Mouse (Mus musculus): ENCODE data around the gene Sepsecs. TPM values are rescaled to one million over a fixed set of nuclear protein-coding genes. Genes with fewer than 3 reads are reported as not detected.

Gene Sepsecs
- polyA plus RNA-seq, 1 experiment from 2014 or later: 10.1 TPM

DNA sequence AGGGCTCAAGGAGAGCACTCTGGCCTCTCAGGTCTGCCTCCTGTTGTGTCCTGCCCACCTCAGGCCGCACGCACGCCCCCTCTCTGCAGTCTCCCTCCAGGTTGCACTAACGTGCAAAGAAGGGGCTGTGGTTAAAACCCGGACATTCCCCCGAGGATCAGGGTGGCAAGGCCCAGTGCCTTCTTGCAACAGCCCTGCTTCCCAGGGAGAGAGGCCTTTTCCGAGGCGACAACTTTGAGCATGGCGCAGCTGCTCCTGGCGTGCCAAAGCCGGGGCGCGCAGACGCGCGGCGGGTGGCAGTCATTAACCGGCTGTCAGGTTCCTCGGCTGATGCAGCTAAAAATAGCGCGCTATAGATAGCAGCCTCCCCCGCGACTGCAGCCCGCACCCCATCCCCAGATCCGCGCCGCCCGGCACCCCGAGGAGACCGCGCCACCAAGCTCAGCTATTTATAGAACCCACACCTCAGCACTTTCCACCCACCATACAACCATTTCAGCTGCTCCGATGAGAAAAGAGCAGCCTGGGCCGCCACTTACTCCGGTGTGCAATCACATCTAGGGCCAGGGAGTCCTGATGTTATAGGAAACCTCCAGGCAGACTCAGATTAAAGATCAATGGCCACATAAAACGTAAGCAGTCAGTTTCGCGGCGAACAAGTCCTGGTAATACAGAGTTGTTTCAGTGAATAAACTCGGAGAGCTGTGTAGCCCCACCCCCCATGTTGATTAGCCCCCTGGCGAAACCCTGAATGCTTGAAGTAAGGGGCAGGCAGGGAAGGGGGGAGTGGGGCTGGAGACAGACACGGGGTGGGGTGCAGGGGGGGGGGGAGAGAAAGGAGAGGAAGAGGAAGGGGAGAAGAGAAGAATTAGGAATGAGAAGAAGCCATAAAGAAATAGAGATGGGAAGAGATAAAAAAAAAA is 50.9 kb downstream of the Sepsecs start:
- H3K4me2 ChIP-seq: peak overlapping the region; percentile 63
- no peak overlapping the region for H3K27ac ChIP-seq
- H3K4me1 ChIP-seq: peaks cover 33% of the 10 kb centered on the region
- no peak overlapping the region for H3K9ac ChIP-seq
- H3K36me3 ChIP-seq: no peaks in the 10 kb centered on the region
- peaks cover 30% of the 10 kb centered on the region for H3K27me3 ChIP-seq (replicated peaks)
- H3K4me3 ChIP-seq: peak overlapping the region; percentile 27
- H3K9me3 ChIP-seq (replicated peaks): no peaks in the 10 kb centered on the region
- ATAC-seq: no peak
- WGBS (ENCODE audit: insufficient replicate concordance): 2% methylated on average over 41 of the region's 41 CpGs

GRCm38 (mm10) chr5:52617711-52618347 is 51.7 kb downstream of the Sepsecs start:
- Histone ChIP-seq H3K9me3 (replicated peaks) (no peaks in the 10 kb centered on the region), H3K4me1 (peaks cover 33% of the 10 kb centered on the region), H3K9ac (no peak overlapping the region), H3K27ac (no peak overlapping the region), H3K36me3 (no peaks in the 10 kb centered on the region), H3K4me3 (peak overlapping the region; percentile 27), H3K27me3 (replicated peaks) (peaks cover 30% of the 10 kb centered on the region), H3K4me2 (peak overlapping the region; percentile 63)
- WGBS (ENCODE audit: insufficient replicate concordance): 44% methylated on average over 9 of the region's 9 CpGs
- no peak for ATAC-seq

GRCm38 (mm10) chr5:52616549-52616948 is 53.0 kb downstream of the Sepsecs start:
- Histone ChIP-seq H3K36me3 (no peaks in the 10 kb centered on the region), H3K4me1 (peaks cover 33% of the 10 kb centered on the region), H3K9me3 (replicated peaks) (no peaks in the 10 kb centered on the region), H3K4me2 (no peak overlapping the region), H3K27ac (no peak overlapping the region), H3K27me3 (replicated peaks) (peaks cover 30% of the 10 kb centered on the region), H3K4me3 (no peak overlapping the region), H3K9ac (no peak overlapping the region)
- ATAC-seq: no peak
- 8% methylated on average over 2 of the region's 2 CpGs for WGBS (ENCODE audit: insufficient replicate concordance)

DNA sequence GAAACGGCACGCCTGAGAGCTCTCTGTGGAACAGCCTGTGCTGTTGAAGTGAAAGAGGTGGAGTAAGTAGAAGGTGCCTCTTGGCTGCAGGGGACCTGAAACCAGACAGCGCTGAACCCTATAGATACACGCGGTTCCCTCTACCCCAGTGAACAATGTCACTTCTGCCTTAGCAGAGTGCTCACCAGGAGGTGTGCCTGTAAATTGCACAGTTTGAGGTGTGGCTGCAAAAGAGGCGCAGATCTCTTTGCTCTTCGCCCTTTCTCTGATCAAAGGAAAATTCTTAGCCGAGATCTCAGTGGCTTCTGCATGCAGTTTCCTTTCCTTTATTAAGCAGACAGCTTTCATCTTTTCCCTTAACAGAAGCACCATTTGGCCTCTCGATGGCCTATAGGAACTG is 54.1 kb downstream of the Sepsecs start:
- Histone ChIP-seq H3K27me3 (replicated peaks) (peaks cover 30% of the 10 kb centered on the region), H3K4me3 (no peak overlapping the region), H3K9me3 (replicated peaks) (no peaks in the 10 kb centered on the region), H3K9ac (no peak overlapping the region), H3K36me3 (no peaks in the 10 kb centered on the region), H3K27ac (no peak overlapping the region), H3K4me2 (no peak overlapping the region), H3K4me1 (peaks cover 33% of the 10 kb centered on the region)
- no peak for ATAC-seq
- 56% methylated on average over 9 of the region's 9 CpGs for WGBS (ENCODE audit: insufficient replicate concordance)

- no peak overlapping the region for H3K9ac ChIP-seq
- H3K27me3 ChIP-seq (replicated peaks): peaks cover 24% of the 10 kb centered on the region
- H3K9me3 ChIP-seq (replicated peaks): no peaks in the 10 kb centered on the region
- ATAC-seq: peak; percentile 82
- H3K4me3 ChIP-seq: no peak overlapping the region
- peaks cover 33% of the 10 kb centered on the region for H3K4me1 ChIP-seq
- no peak overlapping the region for H3K27ac ChIP-seq
- 41% methylated on average over 4 of the region's 4 CpGs for WGBS (ENCODE audit: insufficient replicate concordance)
- H3K36me3 ChIP-seq: no peaks in the 10 kb centered on the region
- H3K4me2 ChIP-seq: 0 out of 2 replicates have a peak overlapping the region, but pooled peaks have one; percentile 6
Measured at GRCm38 (mm10) chr5:52614686-52615085, 54.8 kb downstream of the Sepsecs start.

DNA sequence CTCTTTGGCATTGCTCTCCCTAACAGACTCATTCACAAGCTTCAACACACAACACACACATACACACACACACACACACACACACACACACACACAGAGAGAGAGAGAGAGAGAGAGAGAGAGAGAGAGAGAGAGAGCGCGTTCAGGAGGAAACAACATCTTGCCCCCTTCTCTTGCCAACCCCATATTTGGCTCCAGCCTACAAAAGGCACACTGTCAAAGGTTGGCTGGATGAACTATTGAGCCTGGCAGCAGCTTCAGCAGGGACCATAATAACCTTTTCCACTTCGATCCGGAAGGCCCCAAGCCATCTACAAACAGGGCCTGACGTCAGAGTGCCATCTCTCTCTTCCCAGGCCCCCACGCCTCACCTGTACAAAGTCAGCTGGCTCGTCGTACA is 56.7 kb downstream of the Sepsecs start:
- Histone ChIP-seq H3K36me3 (no peaks in the 10 kb centered on the region), H3K4me2 (no peak overlapping the region), H3K27ac (no peak overlapping the region), H3K4me3 (no peak overlapping the region), H3K9ac (no peak overlapping the region), H3K4me1 (peaks cover 21% of the 10 kb centered on the region), H3K9me3 (replicated peaks) (0 out of 2 replicates have a peak, but pooled peaks cover under 1% of the 10 kb centered on the region), H3K27me3 (replicated peaks) (peaks cover 11% of the 10 kb centered on the region)
- 78% methylated on average over 8 of the region's 8 CpGs for WGBS (ENCODE audit: insufficient replicate concordance)
- ATAC-seq: no peak

GRCm38 (mm10) chr5:52611315-52611895 is 58.1 kb downstream of the Sepsecs start:
- H3K4me2 ChIP-seq: no peak overlapping the region
- no peaks in the 10 kb centered on the region for H3K27me3 ChIP-seq (replicated peaks)
- peaks cover 20% of the 10 kb centered on the region for H3K4me1 ChIP-seq
- ATAC-seq: no peak
- 0 out of 2 replicates have a peak, but pooled peaks cover 6% of the 10 kb centered on the region for H3K9me3 ChIP-seq (replicated peaks)
- no peak overlapping the region for H3K4me3 ChIP-seq
- no peaks in the 10 kb centered on the region for H3K36me3 ChIP-seq
- H3K27ac ChIP-seq: no peak overlapping the region
- no peak overlapping the region for H3K9ac ChIP-seq
- 65% methylated on average over 10 of the region's 10 CpGs for WGBS (ENCODE audit: insufficient replicate concordance)

DNA sequence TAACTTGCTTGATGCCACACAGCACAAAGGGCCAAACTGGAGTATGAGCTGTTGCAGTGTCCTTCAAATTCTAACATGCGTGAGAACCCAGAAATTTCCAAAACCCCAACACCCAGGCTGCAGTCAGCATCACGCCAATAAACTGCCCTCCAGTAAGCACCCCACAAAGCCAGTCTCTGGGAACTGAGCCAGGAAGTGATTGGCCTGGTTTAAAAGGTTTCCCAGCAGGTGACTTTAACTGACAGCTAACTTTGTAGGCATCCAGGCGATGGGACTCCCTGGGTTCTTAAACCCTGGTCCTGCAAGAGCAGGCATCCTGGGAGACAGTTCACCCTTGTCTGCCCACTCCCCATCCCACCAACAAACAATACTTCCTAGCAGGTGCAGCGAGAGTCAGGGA is 59.2 kb downstream of the Sepsecs start:
- Histone ChIP-seq H3K4me3 (no peak overlapping the region), H3K27me3 (replicated peaks) (no peaks in the 10 kb centered on the region), H3K36me3 (no peaks in the 10 kb centered on the region), H3K4me2 (no peak overlapping the region), H3K9me3 (replicated peaks) (0 out of 2 replicates have a peak, but pooled peaks cover 6% of the 10 kb centered on the region), H3K4me1 (peaks cover 11% of the 10 kb centered on the region), H3K9ac (no peak overlapping the region), H3K27ac (no peak overlapping the region)
- no peak for ATAC-seq
- 60% methylated on average over 4 of the region's 4 CpGs for WGBS (ENCODE audit: insufficient replicate concordance)

GRCm38 (mm10) chr5:52609672-52610071 is 59.8 kb downstream of the Sepsecs start:
- WGBS (ENCODE audit: insufficient replicate concordance): 68% methylated on average over 10 of the region's 10 CpGs

DNA sequence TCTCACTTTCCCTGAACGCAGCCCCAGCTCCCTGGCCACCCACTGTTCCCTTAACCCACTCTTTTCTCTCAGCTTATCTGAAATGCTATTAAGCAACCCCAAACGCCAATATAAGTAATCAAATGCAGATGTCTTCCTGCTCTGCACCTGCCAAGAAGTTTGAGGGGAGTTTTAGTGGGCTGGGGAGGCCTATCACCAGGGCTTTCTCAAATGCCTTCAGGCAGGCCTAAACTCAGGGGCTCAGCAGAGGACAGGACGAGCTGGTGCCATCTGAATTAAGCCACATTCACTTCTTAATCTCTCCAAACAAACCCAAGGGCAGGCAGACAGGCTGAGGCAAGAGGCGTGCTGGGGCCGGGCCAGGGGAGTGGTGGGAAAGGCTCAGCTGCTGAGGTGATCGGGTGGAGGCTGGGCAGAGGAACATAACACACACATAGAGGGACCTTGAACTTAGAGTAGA is 64.9 kb downstream of the Sepsecs start:
- no peaks in the 10 kb centered on the region for H3K4me1 ChIP-seq
- H3K27me3 ChIP-seq (replicated peaks): no peaks in the 10 kb centered on the region
- H3K4me2 ChIP-seq: no peak overlapping the region
- no peak overlapping the region for H3K4me3 ChIP-seq
- WGBS (ENCODE audit: insufficient replicate concordance): 40% methylated on average over 6 of the region's 6 CpGs
- ATAC-seq: no peak
- H3K27ac ChIP-seq: no peak overlapping the region
- no peaks in the 10 kb centered on the region for H3K36me3 ChIP-seq
- 0 out of 2 replicates have a peak, but pooled peaks cover 6% of the 10 kb centered on the region for H3K9me3 ChIP-seq (replicated peaks)
- H3K9ac ChIP-seq: no peak overlapping the region

More at GRCm38 (mm10) chr5:52609672-52610071, 59.8 kb downstream of the Sepsecs start:
- ATAC-seq: no peak
- H3K27ac ChIP-seq: no peak overlapping the region
- H3K4me2 ChIP-seq: no peak overlapping the region
- no peaks in the 10 kb centered on the region for H3K36me3 ChIP-seq
- H3K9me3 ChIP-seq (replicated peaks): 0 out of 2 replicates have a peak, but pooled peaks cover 6% of the 10 kb centered on the region
- peaks cover 5% of the 10 kb centered on the region for H3K4me1 ChIP-seq
- H3K9ac ChIP-seq: no peak overlapping the region
- no peaks in the 10 kb centered on the region for H3K27me3 ChIP-seq (replicated peaks)
- H3K4me3 ChIP-seq: no peak overlapping the region

- Histone ChIP-seq H3K36me3 (no peaks in the 10 kb centered on the region), H3K27me3 (replicated peaks) (no peaks in the 10 kb centered on the region), H3K4me1 (no peaks in the 10 kb centered on the region), H3K27ac (no peak overlapping the region), H3K9ac (no peak overlapping the region), H3K4me3 (no peak overlapping the region), H3K9me3 (replicated peaks) (no peaks in the 10 kb centered on the region), H3K4me2 (no peak overlapping the region)
- WGBS (ENCODE audit: insufficient replicate concordance): 68% methylated on average over 9 of the region's 9 CpGs
- ATAC-seq: no peak
Measured at GRCm38 (mm10) chr5:52590612-52591011, 78.9 kb downstream of the Sepsecs start.
